Mouse (Mus musculus) frontal cortex, adult 2 months (tissue): ENCODE measurements around the gene Epb41l1. TPM values are rescaled to one million over a fixed set of nuclear protein-coding genes. Genes with fewer than 3 reads are reported as not detected.

Experiments used
- DNase-seq, 2 experiments: peaks; one replicate each; pipeline ENCODE4 v3.0.0; 2022; ENCODE audit warnings: low spot score in 1 of 2; ENCODE audit errors: extremely low spot score in 1 of 2
- polyA plus RNA-seq: library from polyadenylated mRNA; depleted of rRNA; stranded (reverse); fragments of >200 nt; gene quantifications from 2 replicates; pipeline ENCODE4 v1.2.3, GENCODE M21; 2012

Gene Epb41l1
- polyA plus RNA-seq, 1 experiment: 225 TPM

DNA sequence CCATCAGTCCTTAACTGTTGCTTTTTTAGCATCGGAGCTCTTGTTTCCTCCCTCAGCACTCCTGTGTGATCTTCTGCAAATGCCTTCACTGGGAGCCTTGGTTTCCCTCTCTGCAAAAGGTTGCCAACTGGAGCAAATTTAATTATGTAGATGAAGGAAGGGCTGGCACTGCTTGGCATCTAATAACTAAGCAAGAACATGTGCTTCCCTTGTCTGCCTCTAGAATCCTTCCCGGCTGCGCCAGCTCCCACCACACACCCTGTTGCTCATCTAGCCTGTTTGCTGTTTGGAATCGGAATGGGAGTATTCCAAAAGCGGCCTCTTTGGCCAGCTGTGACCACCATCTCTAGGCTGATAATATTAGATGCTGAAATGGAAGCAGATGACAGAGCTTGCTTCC lies 98.9 kb downstream of the Epb41l1 start:
- no peak for DNase-seq

DNA sequence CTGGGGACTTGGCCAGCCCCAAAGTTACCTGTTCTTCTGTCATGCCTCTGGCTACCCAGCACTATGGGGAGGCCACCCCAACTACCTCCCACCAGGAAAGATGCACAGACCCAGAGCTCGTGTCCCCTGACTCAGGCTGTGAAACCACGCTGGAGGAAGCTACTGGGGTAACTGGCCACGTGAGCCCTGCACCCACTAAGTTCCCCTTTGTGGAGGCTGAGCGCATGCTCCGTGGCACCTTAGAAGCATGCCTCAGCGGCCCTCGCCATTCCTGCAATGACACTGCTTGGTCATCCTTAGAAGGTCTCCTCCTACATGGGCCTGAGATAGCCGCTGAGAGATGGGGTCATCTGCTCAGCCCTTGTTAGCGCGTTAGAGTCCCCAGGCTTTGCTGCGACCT lies 102.3 kb downstream of the Epb41l1 start:
- DNase-seq: no peak

DNA sequence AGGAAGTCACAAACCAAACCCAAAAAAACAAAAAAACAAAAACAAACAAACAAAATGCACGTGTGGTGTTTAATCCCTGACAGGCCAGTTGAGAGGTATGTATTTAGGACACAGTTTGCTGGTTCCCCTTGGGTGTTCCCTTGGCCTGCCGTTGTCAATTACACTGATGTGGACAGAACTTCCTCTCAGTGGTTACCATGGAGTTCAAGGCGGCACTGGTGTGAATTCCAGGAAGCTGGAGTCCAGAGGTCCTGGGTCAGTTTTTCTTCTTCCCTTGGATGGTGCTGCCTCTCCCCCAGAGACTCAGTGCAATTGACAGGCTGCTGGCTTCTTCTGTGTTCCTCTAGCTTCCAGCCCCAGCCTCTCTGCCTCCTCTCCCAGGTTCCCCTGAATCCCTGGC lies 103.4 kb downstream of the Epb41l1 start:
- no peak for DNase-seq

DNA sequence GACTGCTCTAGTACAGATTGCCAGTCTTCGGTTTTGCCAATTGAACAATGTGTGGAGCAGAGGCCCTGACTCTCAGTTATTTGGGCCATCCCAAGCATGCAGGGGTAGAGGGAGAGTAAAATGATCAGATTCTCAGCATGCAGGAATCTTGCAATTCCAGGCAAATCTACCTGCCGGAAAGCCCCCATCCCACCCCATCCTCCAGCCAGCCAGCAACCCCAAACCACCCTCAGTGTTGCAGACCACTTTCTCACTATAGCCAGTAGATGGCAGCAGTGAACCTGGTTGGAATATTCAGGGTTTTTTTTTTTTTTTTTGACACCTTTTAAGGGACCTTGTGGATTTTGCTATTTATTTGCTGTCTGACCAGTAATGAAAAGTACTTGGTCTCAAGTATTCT lies 109.0 kb downstream of the Epb41l1 start:
- DNase-seq: peak in 1 of 2 experiments; percentile 59

DNA sequence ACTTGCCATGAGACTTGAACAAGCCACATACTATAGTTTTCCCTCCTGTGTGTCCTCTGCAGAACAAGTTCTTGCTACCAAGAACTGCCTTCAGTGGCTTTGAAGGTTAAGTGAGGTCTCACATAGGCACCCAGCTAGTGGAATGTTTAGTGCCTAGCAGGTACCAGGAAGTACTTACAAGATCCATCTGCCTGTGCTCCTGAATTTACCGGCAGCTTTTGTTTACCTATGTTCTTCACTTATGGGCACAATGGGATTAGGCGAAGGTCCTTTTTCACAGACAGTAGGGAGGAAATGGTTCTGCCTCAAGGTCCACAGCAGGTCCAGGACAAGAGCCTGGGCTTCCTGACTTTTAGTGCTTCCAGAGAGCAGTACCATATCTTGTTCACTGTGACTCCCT lies 112.5 kb downstream of the Epb41l1 start:
- DNase-seq: no peak

DNA sequence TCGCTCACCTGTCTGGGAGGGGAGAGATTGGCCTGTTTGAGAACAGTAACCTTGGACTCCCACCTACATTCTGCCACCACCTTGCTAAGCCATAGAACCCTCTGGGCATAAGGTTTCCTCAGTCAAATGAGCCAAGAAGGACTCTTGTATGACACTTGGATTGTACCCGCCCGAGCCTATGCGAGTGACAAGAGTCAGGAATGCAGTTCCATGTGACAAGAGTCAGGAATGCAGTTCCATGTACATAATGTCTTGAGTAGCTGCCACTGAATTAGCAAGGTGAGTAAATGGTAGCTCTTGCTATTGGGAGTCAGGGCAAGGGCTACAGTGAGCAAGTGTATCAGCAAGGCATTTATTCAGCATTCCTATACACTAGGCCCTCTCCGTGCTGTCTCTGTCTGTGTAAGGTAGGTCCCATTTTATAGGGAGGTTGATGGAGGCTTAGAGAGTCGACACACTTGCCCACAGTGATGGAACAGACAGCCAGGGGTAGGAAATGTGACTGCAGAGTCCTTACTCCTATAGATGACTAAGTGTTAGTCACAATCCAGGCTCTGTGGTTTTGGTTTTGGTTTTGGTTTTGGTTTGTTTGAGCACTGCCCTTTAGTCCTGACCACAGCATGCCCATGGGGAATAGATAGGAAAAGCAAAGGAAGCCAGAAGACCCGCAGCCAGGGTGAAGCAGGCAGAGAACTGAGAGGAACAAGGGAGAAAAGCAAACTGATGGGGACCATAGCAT lies 118.3 kb downstream of the Epb41l1 start:
- DNase-seq: no peak

DNA sequence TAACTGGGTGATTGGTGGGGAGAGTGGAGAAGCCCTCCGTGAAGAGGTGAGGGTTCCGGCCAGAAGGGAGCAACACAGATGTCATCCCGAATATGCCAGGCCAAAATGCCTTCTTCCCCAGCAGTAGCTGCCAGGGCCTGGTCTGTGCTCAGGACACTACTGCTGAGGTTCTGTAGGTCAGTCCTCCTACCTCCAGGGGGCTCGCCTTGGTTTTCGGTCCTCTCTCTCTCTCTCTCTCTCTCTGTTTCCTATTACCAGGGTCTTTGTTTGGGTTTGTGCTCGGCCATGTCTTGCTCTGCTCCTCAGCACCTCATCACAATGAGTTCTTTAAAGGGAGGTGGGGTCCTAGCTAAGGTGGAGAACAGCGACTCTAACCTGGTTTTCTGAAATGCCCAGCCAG lies 120.3 kb downstream of the Epb41l1 start:
- no peak for DNase-seq

DNA sequence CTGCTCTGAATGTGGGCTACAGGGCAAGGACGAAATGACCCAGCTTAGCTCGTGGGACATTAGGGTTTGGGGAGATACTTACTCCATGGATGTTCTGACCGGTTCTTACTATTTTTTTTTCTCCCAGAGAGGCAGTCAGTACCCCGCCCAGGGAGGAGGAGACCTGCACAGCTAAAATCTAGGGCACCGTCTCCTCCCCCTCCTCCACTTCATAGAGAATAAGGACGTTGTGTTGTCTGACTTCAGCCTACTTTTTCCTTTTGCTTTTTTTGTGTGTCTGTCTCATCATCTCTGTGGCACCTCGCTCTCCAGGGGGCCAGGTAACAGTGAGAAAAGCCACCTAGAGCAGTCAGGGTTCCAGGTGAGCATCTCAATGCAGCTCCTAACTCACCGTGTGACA lies 121.7 kb downstream of the Epb41l1 start:
- DNase-seq: no peak

DNA sequence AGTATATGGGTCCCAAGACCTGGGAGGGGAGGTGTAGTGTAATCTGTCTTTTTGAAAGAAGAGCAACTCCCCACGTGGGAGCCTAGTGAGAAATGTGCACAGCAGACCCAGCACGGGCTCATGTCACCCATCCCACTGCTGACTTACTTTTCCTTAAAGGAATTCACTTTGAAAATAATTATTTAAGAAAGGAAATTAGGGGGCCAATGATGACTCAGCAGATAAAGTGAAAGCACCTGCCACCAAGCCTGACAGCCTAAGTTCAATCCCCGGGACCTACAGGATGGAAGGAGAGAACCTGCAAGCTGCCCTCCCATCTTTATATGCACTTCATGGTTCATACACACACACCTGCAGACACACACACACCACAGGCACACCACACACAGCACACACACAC lies 123.1 kb downstream of the Epb41l1 start:
- no peak for DNase-seq

DNA sequence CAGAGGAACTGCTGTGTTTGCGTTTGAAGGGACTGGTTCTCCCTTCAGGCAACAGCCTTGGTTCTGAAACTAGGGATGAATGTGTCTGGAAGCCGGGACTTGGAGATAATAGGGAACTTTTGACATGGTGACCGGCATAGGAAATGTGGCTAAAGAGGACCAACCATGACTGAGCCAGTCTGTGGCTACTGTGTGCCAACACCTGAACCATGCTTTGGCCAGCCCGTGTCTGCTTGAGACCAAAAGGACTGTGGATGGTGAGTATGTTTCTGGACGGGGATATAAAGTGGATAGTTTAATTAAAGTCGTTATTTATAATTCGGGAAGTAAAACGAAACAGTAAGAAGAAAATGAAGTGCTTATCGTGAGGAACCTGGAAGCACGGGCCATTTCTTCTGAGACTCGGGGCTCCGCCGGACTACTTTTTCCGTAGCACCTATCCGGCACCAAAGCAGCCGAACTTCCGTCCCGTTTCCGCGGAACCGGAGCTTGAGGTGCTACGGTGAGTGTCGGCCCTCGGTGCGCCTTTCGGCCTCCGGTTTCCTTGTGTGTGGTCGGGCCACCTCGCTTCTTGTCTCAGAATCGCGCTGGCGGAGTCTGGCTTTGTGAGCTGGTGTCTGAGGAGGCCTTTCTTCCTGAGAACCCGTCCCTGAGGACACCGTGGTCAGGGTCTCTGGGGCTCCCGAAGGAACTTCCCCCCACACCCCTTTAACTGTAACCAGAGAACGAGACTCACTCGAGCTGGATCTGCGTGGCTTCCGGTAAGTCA lies 126.6 kb downstream of the Epb41l1 start, which contains the start of gene Aar2:
Aar2 (plus strand) TSS at position 462 of the 769 bp plus-strand sequence.
- peak in 1 of 2 experiments; percentile 83 for DNase-seq

DNA sequence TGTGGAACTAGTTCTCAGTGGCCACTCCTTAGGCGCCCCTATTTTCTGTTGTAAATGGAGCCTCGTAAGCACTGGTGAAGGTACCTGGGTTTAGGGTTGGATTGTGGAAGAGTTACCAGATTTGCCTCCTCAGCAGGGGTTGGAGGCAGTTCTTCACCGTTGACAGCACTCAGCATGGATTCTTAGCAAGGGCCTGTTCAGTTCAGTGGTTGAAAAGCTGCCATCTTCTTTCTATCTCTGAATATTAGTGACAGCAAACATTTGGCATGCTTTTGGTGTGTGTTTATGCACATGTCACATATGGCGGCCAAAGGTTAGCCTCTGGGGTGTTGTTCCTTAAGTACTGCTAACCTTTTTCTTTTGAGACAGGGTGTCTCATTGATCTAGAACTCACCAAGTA lies 131.7 kb downstream of the Epb41l1 start:
- no peak for DNase-seq

DNA sequence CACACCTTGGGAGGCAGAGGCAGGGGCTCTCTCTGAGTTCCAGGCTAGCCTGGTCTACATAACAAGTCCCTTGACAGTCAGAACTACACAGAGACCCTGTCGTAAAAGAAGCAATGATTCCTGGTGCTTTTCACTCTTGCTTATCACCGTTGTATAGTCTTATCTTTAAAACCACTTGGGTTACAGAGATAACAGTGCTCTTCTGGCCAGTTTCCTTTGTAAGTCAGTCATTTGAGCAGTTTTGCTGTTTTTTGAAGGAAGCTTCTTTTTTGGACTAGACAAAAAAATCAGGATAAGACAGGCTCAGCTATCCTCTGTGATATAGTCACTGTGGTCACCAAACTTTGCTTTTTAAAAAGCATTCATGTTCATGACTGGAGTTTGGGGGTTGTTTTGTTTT lies 141.1 kb downstream of the Epb41l1 start:
- no peak for DNase-seq

DNA sequence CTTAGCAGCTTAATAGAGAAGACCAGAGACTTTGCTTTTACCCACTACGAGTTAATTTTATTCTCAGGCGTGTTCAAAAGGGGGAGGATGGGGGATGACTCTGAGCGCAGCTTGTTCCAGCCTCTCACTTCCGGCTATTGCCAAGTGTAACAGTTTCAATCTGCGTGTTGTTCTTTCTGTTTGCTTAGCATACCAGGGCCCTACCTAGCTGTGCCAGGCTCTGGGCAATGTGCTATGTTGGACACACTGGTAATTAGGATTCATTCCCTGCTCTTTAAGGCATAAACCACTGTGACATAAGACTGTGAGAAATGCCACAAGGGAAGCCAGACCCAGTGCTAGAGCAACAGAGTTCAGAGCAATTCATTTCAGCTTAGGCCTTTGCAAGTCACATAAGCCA lies 142.8 kb downstream of the Epb41l1 start:
- peak in 1 of 2 experiments; percentile 69 for DNase-seq

DNA sequence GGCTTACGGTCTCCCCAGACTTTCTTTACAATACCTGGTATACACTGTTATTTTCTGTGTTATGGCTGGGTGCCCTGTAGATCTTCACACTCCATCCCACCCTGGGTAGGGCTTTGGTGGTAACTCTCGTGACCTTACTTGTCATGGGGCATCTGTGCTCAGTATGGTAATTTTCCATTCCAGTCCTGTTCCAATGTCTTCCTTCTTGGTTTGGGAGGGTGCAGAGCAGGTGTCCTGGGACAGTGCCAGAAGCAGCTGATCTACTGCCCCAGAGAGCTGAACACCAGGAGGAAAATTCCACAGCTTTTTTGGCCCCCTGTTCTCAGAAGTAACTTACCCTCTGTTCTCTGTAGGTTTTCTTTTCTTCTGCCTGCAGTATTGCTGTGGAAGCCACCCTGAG lies 145.8 kb downstream of the Epb41l1 start:
- no peak for DNase-seq

DNA sequence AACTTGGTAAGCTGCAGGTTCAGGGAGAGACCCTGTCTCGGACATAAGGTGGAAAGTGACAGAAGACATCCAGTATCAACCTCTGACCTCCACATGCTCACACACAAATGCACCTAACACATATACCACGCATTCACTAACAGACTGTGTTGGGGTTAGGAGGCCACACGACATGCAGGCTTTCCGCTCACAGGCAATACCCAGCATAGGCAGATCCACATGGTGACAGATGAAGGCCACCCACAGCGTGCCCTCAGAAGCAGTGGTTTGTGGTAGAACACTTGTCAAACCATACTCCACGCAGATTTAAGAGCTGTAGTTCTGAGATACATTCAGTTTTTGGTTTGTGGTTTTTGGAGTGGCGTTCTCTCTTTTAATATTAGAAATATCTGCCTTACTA lies 147.9 kb downstream of the Epb41l1 start:
- DNase-seq: no peak

DNA sequence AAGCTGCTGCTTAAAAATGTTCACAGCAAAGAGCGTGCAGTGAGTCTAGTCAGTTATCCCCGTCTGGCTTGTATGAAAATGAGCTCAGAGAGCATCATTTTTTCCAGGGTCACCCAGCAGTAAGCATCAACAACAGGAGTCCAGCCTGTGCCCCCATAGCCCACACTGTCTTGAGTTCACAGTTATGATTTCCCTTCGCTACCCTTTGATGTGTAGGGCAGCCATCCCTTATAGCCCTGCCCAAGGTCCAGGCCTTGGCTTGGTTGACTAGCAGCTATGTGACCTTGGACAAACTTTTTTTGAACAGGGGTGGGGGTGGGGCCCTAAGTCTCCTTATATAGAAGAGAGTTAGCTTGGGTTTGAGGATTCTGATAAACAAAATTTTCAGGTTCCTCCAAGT lies 148.6 kb downstream of the Epb41l1 start:
- DNase-seq: no peak

DNA sequence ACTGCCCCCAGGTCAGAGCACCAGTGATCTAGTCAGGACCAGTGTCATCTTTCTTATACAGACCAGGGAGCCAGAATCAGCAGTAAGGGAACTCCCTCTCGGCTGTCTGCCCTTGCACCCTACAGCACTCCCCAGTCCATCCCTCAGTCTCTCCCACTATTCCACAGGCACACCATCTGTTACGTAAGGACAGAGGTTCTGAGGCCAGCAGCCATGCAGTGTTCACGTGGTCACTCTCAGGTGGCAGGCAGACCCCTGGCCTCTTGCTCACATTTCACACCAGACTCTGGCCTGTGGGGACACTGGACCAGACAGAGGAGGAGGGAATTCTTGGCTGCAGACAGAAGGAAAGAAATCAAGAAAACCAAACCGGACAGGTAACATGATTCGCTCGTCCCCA lies 150.8 kb downstream of the Epb41l1 start:
- DNase-seq: no peak

DNA sequence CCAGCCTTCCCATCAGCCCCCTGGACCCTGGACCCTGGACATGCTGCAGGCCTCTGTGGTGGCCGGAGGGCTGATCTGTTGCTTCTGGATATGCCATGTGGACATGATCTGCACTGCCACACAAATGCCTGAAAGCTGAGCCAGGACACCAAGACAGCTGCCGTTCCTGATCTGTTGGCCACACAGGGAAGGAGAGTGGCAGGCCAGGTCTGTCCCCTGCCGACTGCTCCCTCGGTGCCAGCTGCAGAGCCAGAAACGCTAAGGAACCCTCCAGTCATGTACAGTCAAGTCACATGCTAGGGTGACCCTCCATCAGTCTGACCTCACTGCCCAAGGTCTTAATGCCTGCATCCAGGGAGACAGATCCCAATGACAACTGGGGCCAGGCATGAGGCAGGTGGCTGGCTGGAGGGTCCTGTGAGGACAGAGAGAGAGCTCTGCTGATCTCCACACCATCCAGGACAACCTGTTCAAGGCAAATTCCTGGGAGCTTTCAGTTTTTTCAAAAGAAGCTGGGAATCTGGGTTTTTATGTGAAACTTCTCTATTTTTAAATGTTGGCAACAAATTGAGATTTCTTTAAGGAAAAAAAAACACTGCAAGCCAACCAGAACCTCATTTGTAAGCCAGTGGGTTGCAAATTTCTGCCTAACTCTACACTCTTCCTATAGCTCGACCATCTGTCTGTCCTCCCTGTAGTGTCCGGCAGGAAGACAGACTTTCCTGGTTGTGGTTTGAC lies 156.3 kb downstream of the Epb41l1 start:
- DNase-seq: no peak

DNA sequence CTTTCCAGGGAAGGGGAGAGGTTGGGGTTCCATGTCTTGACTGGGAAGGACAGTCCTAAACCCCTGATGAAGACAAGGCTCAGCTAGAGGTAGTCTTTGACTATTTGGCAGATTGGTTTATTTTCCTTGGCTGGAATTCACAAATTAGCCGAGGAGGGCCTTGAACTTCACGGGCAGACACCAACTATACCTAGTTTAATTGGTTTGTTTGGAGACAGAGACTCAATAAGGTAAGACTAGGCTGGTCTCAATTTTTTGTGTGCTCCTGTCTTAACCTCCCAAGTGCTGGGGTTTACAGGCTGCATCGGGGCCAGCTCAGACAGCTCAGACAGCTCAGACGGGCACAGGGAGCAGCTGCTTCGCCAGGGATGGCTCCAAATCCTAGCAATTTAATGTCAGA lies 159.8 kb downstream of the Epb41l1 start:
- no peak for DNase-seq

DNA sequence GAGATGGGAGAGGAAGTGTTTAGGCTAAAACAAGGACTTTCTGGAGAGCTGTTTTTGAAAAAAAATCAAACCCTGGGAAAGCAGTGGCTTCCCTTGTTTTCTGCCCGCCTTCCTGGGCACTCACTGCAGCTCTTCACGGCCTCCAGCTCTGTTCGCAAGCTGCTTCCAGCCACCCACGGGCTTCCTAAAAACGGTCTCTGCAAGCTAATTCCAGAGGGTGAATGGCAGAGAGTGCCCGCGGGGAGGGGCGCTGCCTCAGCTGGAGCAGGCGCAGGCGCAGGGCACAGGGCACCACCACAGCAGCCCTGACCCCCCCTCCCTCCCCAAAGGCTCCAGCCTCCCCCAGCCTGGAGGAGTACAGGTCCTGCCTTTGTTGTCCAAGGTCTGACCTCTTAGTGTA lies 160.5 kb downstream of the Epb41l1 start:
- peak; percentile 90 to 94 for DNase-seq

DNA sequence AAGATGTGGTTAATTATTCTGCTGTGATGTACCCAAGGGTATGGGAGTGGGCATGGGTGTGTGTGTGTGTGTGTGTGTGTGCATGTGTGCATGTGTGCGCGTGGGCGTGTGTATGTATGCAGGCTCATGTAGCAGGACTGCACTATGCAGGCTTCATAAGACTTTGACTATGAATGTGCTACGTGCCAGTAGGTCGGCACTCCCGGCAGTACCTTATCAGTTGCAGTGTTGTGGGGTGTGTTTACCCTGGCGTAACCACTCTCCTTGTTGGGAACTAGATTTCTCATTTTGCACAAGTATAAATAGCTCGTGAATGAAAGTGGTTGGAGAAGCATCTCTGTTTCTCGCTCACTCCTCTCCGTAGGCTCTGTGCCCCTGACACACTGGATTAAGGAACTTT lies 162.2 kb downstream of the Epb41l1 start:
- no peak for DNase-seq
